Mouse (Mus musculus): ENCODE data around the gene Gdnf.

Gdnf gene

DNA sequence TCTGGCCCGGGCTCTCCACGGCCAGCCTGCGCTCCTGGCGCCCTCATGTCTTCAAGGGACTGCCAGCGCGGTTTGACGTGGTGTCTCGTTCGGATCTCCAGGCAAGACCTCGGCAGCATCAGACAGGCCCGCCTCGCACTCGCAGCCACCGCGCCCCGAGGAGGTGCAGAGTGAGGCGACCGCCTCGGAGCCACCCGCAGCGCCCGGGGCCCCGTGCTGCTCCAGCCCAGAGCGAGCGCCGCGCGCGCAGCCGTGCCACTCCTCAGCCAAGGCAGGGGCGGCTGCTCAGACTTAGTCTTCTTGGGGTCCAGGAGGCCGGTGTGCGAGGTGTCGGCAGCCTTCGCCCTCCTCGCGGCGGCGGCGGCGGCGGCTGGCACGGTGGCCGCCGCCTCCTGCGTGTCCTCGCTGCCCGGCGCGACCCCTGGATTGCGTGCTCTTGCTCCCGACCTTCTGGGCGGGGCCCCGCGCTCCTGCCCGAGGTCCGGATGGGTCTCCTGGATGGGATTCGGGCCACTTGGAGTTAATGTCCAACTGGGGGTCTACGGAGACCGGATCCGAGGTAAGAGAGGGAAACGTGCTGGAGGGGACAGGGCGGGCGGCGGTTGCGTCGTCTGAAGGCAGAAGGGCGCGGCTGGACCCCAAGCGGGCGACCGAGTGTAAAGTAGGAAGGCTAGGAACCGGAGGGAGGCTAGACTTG, at the start of gene Gdnf:
TSS of gene Gdnf (plus strand) at position 291 of the 697 bp plus-strand sequence.
- DNase-seq = peak in 1 of 2 experiments; percentile 17

DNA sequence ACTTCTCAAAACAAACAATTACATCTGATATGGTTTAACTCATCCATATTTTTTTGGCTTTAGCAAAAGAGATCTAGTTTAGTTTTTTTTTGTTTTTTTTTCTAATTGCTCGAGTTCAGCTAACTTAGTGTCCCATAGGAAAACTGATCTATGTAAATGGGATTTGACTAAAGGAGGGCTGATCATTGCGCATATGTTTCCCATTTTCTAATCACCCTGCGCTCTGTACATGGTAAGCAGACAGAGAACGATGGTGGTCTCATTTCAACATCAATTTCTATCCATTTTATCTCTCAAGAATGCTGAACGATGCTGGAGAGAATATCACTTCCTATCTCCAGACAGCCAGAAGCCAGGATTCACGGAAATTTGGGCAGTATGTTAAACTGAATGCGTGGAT, 43.5 kb upstream of the Gdnf start:
- DNase-seq = no peak

DNA sequence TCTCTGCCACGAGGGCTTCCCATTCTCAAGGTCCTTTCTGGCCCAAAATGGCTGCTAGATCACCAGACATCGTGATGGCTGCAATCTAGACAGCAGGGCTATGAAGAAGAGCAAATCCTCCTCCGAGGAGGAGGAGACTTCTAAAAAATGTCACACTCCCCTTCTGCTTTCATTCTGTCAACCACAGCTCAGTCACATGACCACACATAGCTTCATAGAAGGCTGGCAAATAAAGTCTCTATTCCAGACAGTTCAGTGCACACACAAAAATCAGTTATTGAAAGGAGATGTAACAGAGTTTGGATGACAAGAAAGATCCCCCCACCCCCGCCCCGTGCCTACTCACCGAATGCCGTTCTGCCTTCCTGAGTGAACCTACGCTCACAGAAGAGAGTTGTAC, 37.7 kb upstream of the Gdnf start:
- DNase-seq = no peak

DNA sequence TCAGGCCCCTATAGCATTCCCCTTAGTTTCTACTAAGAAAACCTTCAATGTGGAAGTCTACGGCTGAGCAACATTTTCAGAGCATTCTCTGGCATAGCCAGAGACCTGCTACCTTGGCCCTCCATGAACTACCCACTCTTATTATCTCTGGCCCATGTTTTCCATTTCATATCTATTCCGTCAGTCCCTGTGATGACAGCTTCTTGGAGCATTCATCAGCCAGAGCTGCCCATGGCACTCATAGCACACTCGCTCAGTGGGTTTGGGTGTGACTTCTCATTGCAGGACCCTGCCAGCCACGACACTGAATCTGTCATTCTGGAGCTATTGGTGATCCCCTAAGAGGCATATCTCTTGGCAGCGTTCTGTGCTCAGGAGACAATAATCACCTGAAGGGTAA, 29.1 kb upstream of the Gdnf start:
- DNase-seq = no peak

GRCm38 (mm10) chr15:7809841-7810391, 730 bp upstream of the Gdnf start:
- DNase-seq = no peak

GRCm38 (mm10) chr15:7811253-7811625, 593 bp downstream of the Gdnf start:
- no peak for DNase-seq

GRCm38 (mm10) chr15:7811856-7812733, 1.4 kb downstream of the Gdnf start:
- DNase-seq = no peak

DNA sequence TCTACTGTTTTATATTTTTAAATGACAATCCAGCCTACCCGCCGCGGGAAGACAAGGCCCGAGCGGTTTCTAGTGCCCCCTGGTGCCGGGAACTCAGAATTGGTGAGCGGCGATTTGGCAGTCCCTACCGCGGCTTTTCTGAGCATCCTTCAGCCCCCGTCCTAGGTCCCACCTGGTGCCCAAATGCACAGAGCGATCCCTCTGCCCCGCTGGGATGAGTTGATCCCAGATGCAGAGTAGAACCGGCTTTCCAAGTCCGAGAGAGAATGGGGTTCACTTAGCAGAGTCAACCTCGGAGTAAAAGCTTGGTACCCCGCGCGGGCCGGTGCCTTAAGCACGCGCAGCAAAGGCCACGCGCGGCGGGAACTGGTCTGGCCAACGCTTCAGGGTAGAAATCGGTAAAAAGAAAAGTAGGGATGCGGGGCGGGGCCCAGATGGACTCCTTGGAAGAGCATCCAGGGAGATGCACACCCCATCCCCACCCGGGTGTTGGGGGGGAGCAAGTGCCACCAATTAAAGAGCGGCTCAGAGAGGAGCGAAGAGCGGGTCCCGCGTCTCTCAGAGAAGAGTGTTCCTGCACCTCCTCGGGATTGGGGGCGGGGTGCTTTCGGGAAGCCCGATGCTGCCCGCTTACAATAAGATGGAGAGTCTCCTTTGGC, 2.4 kb downstream of the Gdnf start:
- peak; percentile 77 to 78 for DNase-seq

- peak; percentile 20 to 22 for DNase-seq
These were observed 3.1 kb downstream of the Gdnf start for GRCm38 (mm10) chr15:7813531-7814370.

DNA sequence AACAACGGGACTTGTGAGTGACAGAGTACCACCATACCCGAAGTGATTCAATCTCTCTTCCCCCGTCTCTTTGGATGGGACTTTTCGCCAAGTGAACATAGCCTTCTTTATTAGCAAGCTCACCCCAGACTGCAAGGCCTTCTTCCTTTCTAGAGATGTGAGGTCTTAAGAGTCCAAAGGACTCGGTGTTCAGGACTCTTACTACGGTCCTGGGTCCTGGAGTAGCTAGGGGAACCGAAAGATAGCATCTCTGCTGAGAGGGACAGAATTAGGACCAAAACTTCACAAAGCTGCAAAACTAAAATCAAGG, 3.7 kb downstream of the Gdnf start:
- DNase-seq = no peak

- no peak for DNase-seq
These were observed 4.3 kb downstream of the Gdnf start for GRCm38 (mm10) chr15:7814917-7815316.

DNA sequence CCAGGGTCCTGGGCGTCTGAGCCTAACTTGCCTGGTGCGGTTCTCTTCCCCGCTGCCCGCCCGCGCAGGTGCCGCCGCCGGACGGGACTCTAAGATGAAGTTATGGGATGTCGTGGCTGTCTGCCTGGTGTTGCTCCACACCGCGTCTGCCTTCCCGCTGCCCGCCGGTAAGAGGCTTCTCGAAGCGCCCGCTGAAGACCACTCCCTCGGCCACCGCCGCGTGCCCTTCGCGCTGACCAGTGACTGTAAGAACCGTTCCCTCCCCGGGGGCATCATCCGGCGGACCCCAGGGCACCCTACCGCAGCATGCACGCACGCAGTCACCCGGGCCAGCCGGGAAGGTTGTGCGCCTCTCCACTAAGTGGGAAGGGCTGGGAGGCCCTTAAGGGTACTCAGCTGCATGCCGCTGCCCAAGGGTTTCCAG, 4.9 kb downstream of the Gdnf start:
- DNase-seq = no peak

- no peak for DNase-seq
These were observed 13.2 kb downstream of the Gdnf start for GRCm38 (mm10) chr15:7823886-7824285.

- no peak for DNase-seq
These were observed 14.9 kb downstream of the Gdnf start for GRCm38 (mm10) chr15:7825530-7825929.

- DNase-seq = no peak
These were observed 24.8 kb downstream of the Gdnf start for GRCm38 (mm10) chr15:7835404-7835803.

DNA sequence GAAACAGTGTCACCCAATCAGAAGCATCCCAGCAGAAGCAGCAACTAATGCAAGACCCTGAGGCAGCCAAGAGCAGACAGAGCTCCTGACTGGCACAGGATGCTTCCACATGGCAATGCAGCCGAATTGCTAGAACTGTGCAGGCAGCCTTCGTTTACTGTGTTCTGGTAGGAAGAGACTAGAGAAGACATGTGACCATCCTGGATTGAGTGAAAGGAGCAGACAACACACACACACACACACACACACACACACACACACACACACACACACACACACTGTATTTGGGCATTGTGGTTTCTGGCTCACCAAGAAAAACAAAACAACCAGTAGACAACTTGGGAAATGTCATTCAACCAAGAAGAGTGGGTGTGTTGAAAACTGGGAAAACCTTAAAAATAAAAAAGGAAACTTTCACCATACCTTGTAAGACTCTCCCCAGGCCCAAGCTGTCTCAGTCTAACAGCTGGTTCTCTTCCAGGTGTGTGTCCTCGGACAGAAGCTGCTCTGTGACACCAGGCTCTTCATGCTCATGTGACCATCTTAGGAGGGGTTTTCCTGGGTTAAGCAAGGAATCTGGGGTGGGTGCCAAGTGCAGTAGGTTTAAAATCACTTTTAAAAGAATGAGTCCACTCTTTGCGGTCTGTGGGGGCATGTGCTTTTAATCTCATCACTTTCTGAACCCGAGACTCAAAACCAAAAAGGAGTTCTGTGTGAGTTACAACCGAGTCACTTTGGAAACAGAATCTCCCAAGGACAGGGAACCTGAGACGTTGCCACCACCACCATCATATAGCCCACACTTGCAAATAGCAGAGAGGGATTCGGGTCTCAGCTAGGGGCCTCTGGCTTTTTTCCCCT, 27.6 kb downstream of the Gdnf start:
- no peak for DNase-seq

GRCm38 (mm10) chr15:7838921-7839309, 28.3 kb downstream of the Gdnf start:
- DNase-seq = no peak

GRCm38 (mm10) chr15:7841664-7842063, 31.0 kb downstream of the Gdnf start:
- DNase-seq = no peak

DNA sequence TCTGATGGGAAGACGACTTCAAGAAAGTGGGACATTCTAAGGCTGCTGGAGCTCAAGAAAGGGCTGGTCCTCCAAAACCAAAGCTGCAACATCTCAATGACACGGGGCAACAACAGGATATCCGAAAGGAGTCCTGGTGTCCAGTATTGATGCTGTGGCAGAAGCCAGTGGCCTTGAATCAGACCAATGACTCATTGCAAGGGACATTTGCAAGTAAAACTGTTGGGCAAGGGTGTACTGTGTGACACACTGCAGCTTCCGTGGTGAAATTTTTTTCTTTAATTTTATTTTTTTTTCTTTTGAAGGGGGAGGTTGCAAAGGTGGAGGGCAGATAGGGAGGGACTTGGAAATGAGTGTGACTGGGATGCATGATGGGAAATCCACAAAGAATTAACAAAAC, 31.8 kb downstream of the Gdnf start:
- no peak for DNase-seq

- DNase-seq = no peak
These were observed 46.8 kb downstream of the Gdnf start for GRCm38 (mm10) chr15:7857418-7857817.

DNA sequence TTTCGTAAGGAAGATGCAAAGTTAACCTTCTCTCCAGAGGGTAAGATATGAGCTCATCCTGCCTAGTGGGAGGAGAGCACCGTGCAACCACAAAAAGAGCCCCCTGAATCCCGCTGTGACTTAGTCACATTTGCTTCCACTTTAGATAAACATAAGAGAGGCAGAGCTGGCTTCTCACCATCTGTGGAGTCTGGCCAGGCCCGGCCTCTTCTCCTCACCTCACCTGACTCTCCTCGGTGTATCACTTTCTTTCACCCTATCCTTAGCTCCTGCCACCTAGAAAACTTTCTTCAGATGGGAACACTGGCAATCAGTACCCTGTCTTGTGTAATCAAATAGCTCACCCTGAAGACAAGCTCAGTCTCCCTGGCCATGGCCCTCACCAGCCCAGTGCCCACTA, 48.2 kb downstream of the Gdnf start:
- no peak for DNase-seq

DNA sequence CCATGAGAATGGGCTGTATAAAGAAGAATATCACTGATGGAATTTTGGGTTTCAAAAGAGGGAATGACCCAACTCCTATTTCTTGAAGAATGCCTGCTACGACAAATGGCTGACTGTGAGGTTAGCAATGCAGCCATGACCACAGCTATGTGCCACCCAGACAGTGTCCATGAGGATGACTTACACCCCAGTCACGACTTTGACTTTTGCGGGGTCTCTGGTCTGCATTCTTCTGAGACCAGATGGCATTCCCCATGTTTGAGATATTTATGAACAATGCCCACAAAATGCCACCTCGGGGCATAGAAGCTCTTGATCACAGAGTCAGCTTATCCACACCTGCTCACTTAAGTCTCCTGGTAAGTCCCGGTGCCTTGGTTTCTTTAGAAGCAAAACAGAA, 52.2 kb downstream of the Gdnf start:
- no peak for DNase-seq
